Mouse (Mus musculus) stomach, embryonic 15.5 days (tissue): ENCODE results near the gene Zfp518a. TPM values are rescaled to one million over a fixed set of nuclear protein-coding genes. Genes with fewer than 3 reads are reported as not detected.

ENCODE experiments used
- ATAC-seq: fragments of 200-750 bp; cut with Nextera tagmentation; 2 replicates; pipeline ENCODE4 v1.8.0; 2017; ENCODE audit warnings: low read depth, moderate number of reproducible peaks, moderate TSS enrichment; ENCODE audit not compliant: insufficient read depth, low FRiP score
- H3K27ac ChIP-seq: fragments of 300-500 bp; sonication (generic); 2 replicates; pipeline ENCODE4 v1.5.1; 2015; ENCODE audit warnings: mild to moderate bottlenecking, inconsistent platforms
- H3K27me3 ChIP-seq: fragments of 300-500 bp; sonication (generic); replicated peaks from 2 replicates; pipeline ENCODE4 v1.6.1; 2015; ENCODE audit warnings: inconsistent platforms
- H3K36me3 ChIP-seq: fragments of 300-500 bp; sonication (generic); 2 replicates; pipeline ENCODE4 v1.6.1; 2015; ENCODE audit warnings: inconsistent platforms
- H3K4me1 ChIP-seq: fragments of 300-500 bp; sonication (generic); 2 replicates; pipeline ENCODE4 v1.6.1; 2015; ENCODE audit warnings: inconsistent platforms
- H3K4me2 ChIP-seq: fragments of 300-500 bp; sonication (generic); 2 replicates; pipeline ENCODE4 v1.6.1; 2015; ENCODE audit warnings: mild to moderate bottlenecking, inconsistent platforms
- H3K4me3 ChIP-seq: fragments of 300-500 bp; sonication (generic); replicated peaks from 2 replicates; pipeline ENCODE4 v1.5.1; 2015; ENCODE audit warnings: inconsistent platforms
- H3K9ac ChIP-seq: fragments of 300-500 bp; sonication (generic); 2 replicates; pipeline ENCODE4 v1.6.1; 2015; ENCODE audit warnings: inconsistent platforms
- H3K9me3 ChIP-seq: fragments of 300-500 bp; sonication (generic); 2 replicates; pipeline ENCODE4 v1.6.1; 2016; ENCODE audit warnings: inconsistent platforms
- WGBS: fragments of 180-500 bp; shearing (Covaris S2); methylation state at CpG from one replicate; pipeline ENCODE4 v1.1.7; 2015; 5-methylcytosine and 5-hydroxymethylcytosine counted together
- polyA plus RNA-seq: library from polyadenylated mRNA; unstranded; fragments of >200 nt; fragmentation: Nextera tagmentation; extraction: Ambion mirVana; gene quantifications from 2 replicates; pipeline ENCODE4 v1.2.1, GENCODE M21; 2015

Gene Zfp518a
- polyA plus RNA-seq, 1 experiment from 2014 or later = 10.0 TPM

- Histone ChIP-seq H3K27ac (no peak overlapping the region), H3K4me2 (no peak overlapping the region), H3K27me3 (no peaks in the 10 kb centered on the region), H3K36me3 (no peaks in the 10 kb centered on the region), H3K4me3 (no peak overlapping the region), H3K4me1 (no peaks in the 10 kb centered on the region), H3K9me3 (no peaks in the 10 kb centered on the region), H3K9ac (no peak overlapping the region)
- WGBS = 64% methylated on average over 9 of the region's 9 CpGs
- ATAC-seq = no peak
Measured at GRCm38 (mm10) chr19:40931581-40932369, 37.3 kb downstream of the Zfp518a start.

GRCm38 (mm10) chr19:40935376-40935775, 40.9 kb downstream of the Zfp518a start:
- no peak overlapping the region for H3K9ac ChIP-seq
- no peak for ATAC-seq
- no peaks in the 10 kb centered on the region for H3K4me1 ChIP-seq
- no peak overlapping the region for H3K4me2 ChIP-seq
- H3K4me3 ChIP-seq = no peak overlapping the region
- H3K27ac ChIP-seq = no peak overlapping the region
- H3K27me3 ChIP-seq = no peaks in the 10 kb centered on the region
- H3K9me3 ChIP-seq = no peaks in the 10 kb centered on the region
- 50% methylated on average over 8 of the region's 8 CpGs for whole genome bisulfite sequencing
- no peaks in the 10 kb centered on the region for H3K36me3 ChIP-seq

- Histone ChIP-seq H3K9me3 (no peaks in the 10 kb centered on the region), H3K36me3 (no peaks in the 10 kb centered on the region), H3K27me3 (no peaks in the 10 kb centered on the region), H3K4me3 (no peak overlapping the region), H3K9ac (no peak overlapping the region), H3K27ac (no peak overlapping the region), H3K4me2 (no peak overlapping the region), H3K4me1 (no peaks in the 10 kb centered on the region)
- ATAC-seq = no peak
- 50% methylated on average over 5 of the region's 5 CpGs for WGBS
Measured at GRCm38 (mm10) chr19:40936038-40936437, 41.5 kb downstream of the Zfp518a start.

GRCm38 (mm10) chr19:40943552-40943951, 49.0 kb downstream of the Zfp518a start:
- Histone ChIP-seq H3K4me1 (no peaks in the 10 kb centered on the region), H3K4me3 (no peak overlapping the region), H3K27me3 (no peaks in the 10 kb centered on the region), H3K36me3 (no peaks in the 10 kb centered on the region), H3K9me3 (no peaks in the 10 kb centered on the region), H3K4me2 (no peak overlapping the region), H3K9ac (no peak overlapping the region), H3K27ac (no peak overlapping the region)
- 81% methylated on average over 7 of the region's 7 CpGs for WGBS
- no peak for ATAC-seq

GRCm38 (mm10) chr19:40946937-40947577, 52.6 kb downstream of the Zfp518a start:
- Histone ChIP-seq H3K27ac (no peak overlapping the region), H3K4me1 (no peaks in the 10 kb centered on the region), H3K9me3 (no peaks in the 10 kb centered on the region), H3K9ac (no peak overlapping the region), H3K4me3 (no peak overlapping the region), H3K36me3 (no peaks in the 10 kb centered on the region), H3K4me2 (no peak overlapping the region), H3K27me3 (no peaks in the 10 kb centered on the region)
- WGBS = 75% methylated on average over 4 of the region's 4 CpGs
- ATAC-seq = no peak

GRCm38 (mm10) chr19:40958981-40959380, 64.5 kb downstream of the Zfp518a start:
- no peak overlapping the region for H3K9ac ChIP-seq
- no peaks in the 10 kb centered on the region for H3K36me3 ChIP-seq
- H3K27ac ChIP-seq = no peak overlapping the region
- H3K4me2 ChIP-seq = no peak overlapping the region
- 0 out of 2 replicates have a peak, but pooled peaks cover under 1% of the 10 kb centered on the region for H3K4me1 ChIP-seq
- ATAC-seq = no peak
- no peaks in the 10 kb centered on the region for H3K27me3 ChIP-seq
- no peak overlapping the region for H3K4me3 ChIP-seq
- WGBS = 61% methylated on average over 1 of the region's 1 CpGs
- no peaks in the 10 kb centered on the region for H3K9me3 ChIP-seq

- WGBS = 46% methylated on average over 12 of the region's 12 CpGs
- no peak for ATAC-seq
Measured at GRCm38 (mm10) chr19:40962988-40963387, 68.5 kb downstream of the Zfp518a start.

GRCm38 (mm10) chr19:40964367-40964891, 69.9 kb downstream of the Zfp518a start:
- Histone ChIP-seq H3K36me3 (no peaks in the 10 kb centered on the region), H3K4me3 (no peak overlapping the region), H3K27me3 (no peaks in the 10 kb centered on the region), H3K4me1 (peaks cover 4% of the 10 kb centered on the region; the same call in 1 of the 2 replicates), H3K9me3 (no peaks in the 10 kb centered on the region), H3K9ac (no peak overlapping the region), H3K4me2 (no peak overlapping the region), H3K27ac (peak overlapping the region; percentile 61)
- WGBS = 64% methylated on average over 3 of the region's 3 CpGs
- peak; percentile 18; the same call in 1 of the 2 replicates for ATAC-seq

More at GRCm38 (mm10) chr19:40962988-40963387, 68.5 kb downstream of the Zfp518a start:
- Histone ChIP-seq H3K4me2 (no peak overlapping the region), H3K4me1 (peaks cover 4% of the 10 kb centered on the region; the same call in 1 of the 2 replicates), H3K36me3 (no peaks in the 10 kb centered on the region), H3K9ac (no peak overlapping the region), H3K9me3 (no peaks in the 10 kb centered on the region), H3K4me3 (no peak overlapping the region), H3K27me3 (no peaks in the 10 kb centered on the region), H3K27ac (no peak overlapping the region)

GRCm38 (mm10) chr19:40964936-40965850, 70.7 kb downstream of the Zfp518a start:
- H3K9me3 ChIP-seq = no peaks in the 10 kb centered on the region
- ATAC-seq = no peak
- no peak overlapping the region for H3K27ac ChIP-seq
- H3K4me3 ChIP-seq = no peak overlapping the region
- H3K36me3 ChIP-seq = no peaks in the 10 kb centered on the region
- WGBS = 76% methylated on average over 6 of the region's 6 CpGs
- no peak overlapping the region for H3K4me2 ChIP-seq
- H3K4me1 ChIP-seq = peaks cover 4% of the 10 kb centered on the region; the same call in 1 of the 2 replicates
- H3K9ac ChIP-seq = no peak overlapping the region
- H3K27me3 ChIP-seq = no peaks in the 10 kb centered on the region
